Mouse (Mus musculus): Measurements from ENCODE around the gene Ctnnd2.

- TF ChIP-seq CTCF (conservative IDR thresholded peaks at IDR 0.05; ENCODE audit: insufficient read depth, insufficient read length, low read depth, low read length) (no peak), POLR2A (IDR thresholded peaks at IDR 0.05; ENCODE audit: low read depth, low read length) (no peak)
These were observed 509.5 kb downstream of the Ctnnd2 start for GRCm38 (mm10) chr15:30681939-30682338.
